Mouse (Mus musculus) large intestine, adult 2 months (tissue): ENCODE data around the gene Lap3. TPM values are rescaled to one million over a fixed set of nuclear protein-coding genes. Genes with fewer than 3 reads are reported as not detected.
A peak's percentile ranks its signal among the peaks of the same experiment; 100 is the strongest.

ENCODE experiments used
- DNase-seq: peaks from one replicate; pipeline ENCODE4 v3.0.0-alpha.2; 2012; ENCODE audit warnings: low read depth, low spot score
- WGBS: fragments of 180-500 bp; shearing (Covaris S2); methylation state at CpG from one replicate; pipeline ENCODE4 v1.1.7; 2018; 5-methylcytosine and 5-hydroxymethylcytosine counted together
- polyA plus RNA-seq: library from polyadenylated mRNA; depleted of rRNA; stranded (reverse); fragments of >200 nt; gene quantifications from 2 replicates; pipeline ENCODE4 v1.2.3, GENCODE M21; 2012

Gene Lap3
- polyA plus RNA-seq, 1 experiment: 87.9 TPM

GRCm38 (mm10) chr5:45494093-45494755, 1.1 kb downstream of the Lap3 start:
- WGBS: 30% methylated on average over 9 of the region's 9 CpGs

GRCm38 (mm10) chr5:45495429-45495975, 2.3 kb downstream of the Lap3 start:
- DNase-seq: no peak
- 51% methylated on average over 3 of the region's 3 CpGs for WGBS

More at GRCm38 (mm10) chr5:45494093-45494755, 1.1 kb downstream of the Lap3 start:
- DNase-seq: no peak

GRCm38 (mm10) chr5:45496042-45496441, 2.9 kb downstream of the Lap3 start:
- DNase-seq: no peak

GRCm38 (mm10) chr5:45496479-45496878, 3.3 kb downstream of the Lap3 start:
- no peak for DNase-seq
- WGBS: 74% methylated on average over 4 of the region's 4 CpGs

GRCm38 (mm10) chr5:45496930-45497550, 3.9 kb downstream of the Lap3 start:
- WGBS: 71% methylated on average over 12 of the region's 12 CpGs
- no peak for DNase-seq

GRCm38 (mm10) chr5:45497564-45497963, 4.4 kb downstream of the Lap3 start:
- WGBS: 92% methylated on average over 5 of the region's 5 CpGs
- no peak for DNase-seq

- DNase-seq: no peak
- WGBS: 80% methylated on average over 7 of the region's 7 CpGs
These were observed 16.9 kb downstream of the Lap3 start for GRCm38 (mm10) chr5:45510071-45510470.

GRCm38 (mm10) chr5:45512908-45513307, 19.7 kb downstream of the Lap3 start:
- 88% methylated on average over 6 of the region's 6 CpGs for WGBS
- no peak for DNase-seq

GRCm38 (mm10) chr5:45513511-45513910, 20.3 kb downstream of the Lap3 start:
- 85% methylated on average over 2 of the region's 2 CpGs for WGBS
- DNase-seq: no peak

- 63% methylated on average over 1 of the region's 1 CpGs for WGBS
- DNase-seq: no peak
These were observed 21.4 kb downstream of the Lap3 start for GRCm38 (mm10) chr5:45514599-45514998.

GRCm38 (mm10) chr5:45515151-45515743, 22.1 kb downstream of the Lap3 start:
- DNase-seq: no peak
- 92% methylated on average over 10 of the region's 10 CpGs for WGBS

- 1% methylated on average over 56 of the region's 56 CpGs for WGBS
- peak; percentile 50 for DNase-seq
These were observed 27.0 kb downstream of the Lap3 start, which contains the start of gene Med28 for GRCm38 (mm10) chr5:45519960-45520808. Gene Med28, plus strand, starts transcription at chr5:45520229.

GRCm38 (mm10) chr5:45520809-45521110, 27.6 kb downstream of the Lap3 start:
- WGBS: 2% methylated on average over 5 of the region's 5 CpGs
- no peak for DNase-seq

GRCm38 (mm10) chr5:45521601-45522000, 28.4 kb downstream of the Lap3 start:
- DNase-seq: no peak
- 78% methylated on average over 6 of the region's 6 CpGs for WGBS

GRCm38 (mm10) chr5:45525101-45525500, 31.9 kb downstream of the Lap3 start:
- 90% methylated on average over 10 of the region's 10 CpGs for WGBS
- no peak for DNase-seq

- no peak for DNase-seq
- 74% methylated on average over 4 of the region's 4 CpGs for WGBS
These were observed 33.2 kb downstream of the Lap3 start for GRCm38 (mm10) chr5:45526338-45526737.

- no peak for DNase-seq
- 84% methylated on average over 3 of the region's 3 CpGs for WGBS
These were observed 36.5 kb downstream of the Lap3 start for GRCm38 (mm10) chr5:45529696-45530095.

- peak; percentile 28 for DNase-seq
- 8% methylated on average over 17 of the region's 17 CpGs for WGBS
These were observed 41.3 kb downstream of the Lap3 start for GRCm38 (mm10) chr5:45534319-45535098.

- no peak for DNase-seq
- 57% methylated on average over 4 of the region's 4 CpGs for WGBS
These were observed 42.0 kb downstream of the Lap3 start for GRCm38 (mm10) chr5:45535177-45535576.
